Mouse (Mus musculus): ENCODE results near the gene Uckl1.

DNA sequence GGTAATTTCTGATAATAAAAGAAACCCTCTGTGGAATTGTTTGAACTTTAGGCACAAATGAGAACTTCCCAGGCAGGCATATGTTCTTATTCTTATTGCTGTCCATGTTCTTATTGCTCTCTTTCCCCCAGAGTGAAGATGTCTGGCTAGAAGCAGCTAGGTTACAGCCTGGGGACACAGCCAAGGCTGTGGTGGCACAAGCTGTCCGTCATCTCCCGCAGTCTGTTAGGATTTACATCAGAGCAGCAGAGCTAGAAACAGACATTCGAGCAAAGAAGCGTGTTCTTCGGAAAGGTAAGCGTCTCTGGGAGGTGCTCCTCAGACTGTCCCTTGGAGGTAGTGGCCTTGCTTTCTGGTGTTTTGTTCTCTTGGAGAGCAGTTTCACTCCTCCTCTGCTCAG, 47.9 kb upstream of the Uckl1 start:
- TF ChIP-seq CTCF (conservative IDR thresholded peaks at IDR 0.05; ENCODE audit: low read length) (no peak), NANOG (IDR thresholded peaks at IDR 0.05; ENCODE audit: borderline replicate concordance, low read length) (no peak)

Data from E14TG2a.4 (cell line).